Mouse (Mus musculus) megakaryocyte, adult 5-6 weeks (primary cell): ENCODE data around the gene Dglucy. TPM values are rescaled to one million over a fixed set of nuclear protein-coding genes. Genes with fewer than 3 reads are reported as not detected.
"Not testable (repeated sequence)": the region's sequence is repeated elsewhere in the genome, so short reads cannot be mapped to it uniquely, and the experiment has no call there.

ENCODE experiments used
- ATAC-seq: 2 replicates; pipeline ENCODE4 v1.8.0; 2016; ENCODE audit warnings: mild to moderate bottlenecking, inconsistent platforms; ENCODE audit not compliant: poor library complexity, severe bottlenecking
- total RNA-seq, 2 experiments: library from RNA; stranded (forward) in 1 of 2; stranded (reverse) in 1 of 2; fragments of 153-499, 151-499 nt in 1 of 2; fragments of 221-1000, 200-1000 nt in 1 of 2; gene quantifications; 2 replicates each; pipeline versions ENCODE4 v1.2.3 to v1.2.4; 2015 to 2017

The Dglucy gene
- total RNA-seq, 2 experiments from 2014 or later, result 25.9 to 33.3 TPM

DNA sequence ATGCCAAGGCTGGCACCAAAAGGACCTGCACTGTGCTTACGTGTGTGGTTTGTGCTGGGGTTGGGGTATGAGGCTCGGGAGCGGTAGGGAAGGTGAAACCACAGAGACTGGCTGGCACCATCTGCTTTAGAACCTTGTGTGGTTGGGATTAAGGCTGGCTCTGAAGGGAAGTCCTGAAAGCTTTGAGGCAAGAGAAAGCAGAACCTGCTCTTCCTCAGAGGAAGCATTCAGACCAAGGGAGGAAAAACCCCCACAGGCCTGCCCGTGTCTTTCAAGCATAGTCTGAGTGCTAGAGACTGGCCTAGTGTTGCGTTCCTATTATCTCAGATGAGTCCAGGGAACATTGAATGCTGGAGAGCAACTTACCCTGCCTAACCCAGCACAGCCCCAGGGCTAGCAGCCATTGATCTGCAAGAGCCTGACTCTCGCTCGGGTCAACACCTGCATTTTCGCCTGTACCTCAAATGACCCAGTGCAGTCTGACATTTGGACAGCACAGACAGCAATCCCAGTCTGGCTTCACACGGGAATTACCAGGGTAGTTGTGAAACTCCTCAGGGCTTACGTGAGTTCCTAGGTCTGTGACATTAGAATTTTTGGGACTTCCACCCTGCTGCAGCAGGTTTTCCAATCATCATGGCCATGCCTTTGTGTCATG is 452 bp upstream of the Dglucy start:
- peak; percentile 47 for ATAC-seq

DNA sequence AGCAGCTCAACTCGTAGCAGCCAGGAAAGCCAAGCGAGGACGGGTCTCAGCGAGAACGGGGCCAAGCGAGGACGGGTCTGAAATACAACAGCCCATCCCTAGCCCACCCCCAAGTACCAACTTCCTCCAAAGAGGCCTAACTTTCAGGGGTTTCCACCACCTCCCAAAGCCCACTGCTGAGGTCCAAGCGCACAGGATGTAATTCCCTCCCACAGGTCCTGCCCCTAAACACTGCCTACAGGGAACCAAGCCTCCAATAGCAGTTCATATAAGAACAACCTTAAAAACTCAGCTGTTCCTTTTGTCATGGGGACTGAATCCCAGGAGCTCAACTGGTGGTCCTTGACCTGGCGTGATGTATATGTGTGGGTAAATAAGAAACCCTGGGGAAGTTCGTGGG is 1.6 kb downstream of the Dglucy start:
- ATAC-seq, result no peak

DNA sequence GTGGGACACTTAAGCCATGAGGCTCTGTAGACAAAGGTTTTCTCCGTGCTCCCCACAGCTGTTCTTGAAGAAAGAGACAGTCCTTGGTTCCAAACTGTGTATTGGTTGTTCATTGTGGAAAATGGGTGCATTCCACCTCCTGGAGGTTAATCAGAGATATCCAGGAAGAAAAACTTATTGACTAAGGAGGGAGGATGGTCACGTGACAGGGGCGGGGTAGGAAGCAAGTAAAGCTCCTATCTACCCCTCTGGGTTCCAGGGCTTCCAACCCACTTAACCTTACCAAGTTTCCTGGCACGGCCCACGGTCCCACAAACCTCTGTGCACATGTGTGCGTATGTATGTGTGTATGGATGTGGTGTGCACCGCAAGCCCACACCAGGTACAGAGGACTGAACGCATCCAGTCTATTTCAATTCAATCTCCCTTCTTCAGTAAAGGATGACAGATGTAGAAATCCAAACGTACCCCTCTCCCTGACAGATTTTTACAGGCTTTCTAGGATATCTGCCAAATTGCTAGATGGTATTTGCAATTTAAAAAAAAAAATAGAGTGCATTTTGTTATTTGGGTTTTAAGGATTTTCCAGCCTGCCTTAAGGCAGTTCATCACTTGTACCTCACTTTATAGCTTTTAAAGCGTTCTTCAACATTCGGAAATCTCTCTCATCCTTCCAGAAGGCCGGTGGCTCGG is 2.7 kb downstream of the Dglucy start:
- no peak for ATAC-seq

GRCm38 (mm10) chr12:100784152-100784551 is 5.3 kb downstream of the Dglucy start:
- ATAC-seq, result no peak

GRCm38 (mm10) chr12:100785344-100785743 is 6.5 kb downstream of the Dglucy start:
- ATAC-seq, result peak; percentile 65

GRCm38 (mm10) chr12:100789981-100790550 is 11.2 kb downstream of the Dglucy start:
- peak; percentile 31 for ATAC-seq

GRCm38 (mm10) chr12:100791425-100791824 is 12.6 kb downstream of the Dglucy start:
- ATAC-seq, result peak; percentile 91

DNA sequence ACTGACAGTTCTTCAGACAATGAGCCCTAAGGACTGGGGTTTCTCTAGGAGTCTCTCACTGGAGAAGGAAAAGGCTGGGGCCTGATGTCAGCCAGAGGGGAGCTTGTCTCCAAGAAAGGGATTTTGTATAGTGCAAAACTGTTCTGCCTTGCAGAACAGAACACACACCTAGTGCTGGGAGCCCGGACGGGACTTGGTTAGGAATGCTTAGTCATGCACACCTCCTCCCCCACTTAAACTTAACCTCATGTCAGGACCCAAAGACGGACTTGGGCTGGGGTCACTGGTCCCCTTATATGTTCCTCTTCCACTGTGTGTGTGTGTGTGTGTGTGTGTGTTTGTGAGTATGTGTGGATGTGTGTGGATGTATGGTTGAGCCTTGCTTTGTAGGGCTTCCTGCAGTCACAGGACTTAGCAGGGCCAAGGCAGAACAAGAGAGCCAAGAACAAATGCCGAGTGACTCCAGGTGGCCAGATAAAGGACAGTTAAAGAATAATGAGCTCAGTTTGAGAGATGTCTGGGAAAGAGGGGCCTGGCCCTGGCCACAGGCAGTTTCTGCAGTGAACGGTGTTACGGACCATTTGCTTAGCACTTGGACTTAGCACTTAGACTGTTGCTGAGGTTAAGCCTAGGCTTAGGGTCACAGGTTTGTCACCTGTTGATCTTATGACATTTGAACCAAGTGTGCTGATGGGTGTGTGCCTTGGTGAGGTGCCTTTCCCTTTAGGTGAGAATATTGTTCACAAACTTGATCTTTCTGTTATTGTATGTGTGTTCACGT is 15.8 kb downstream of the Dglucy start:
- no peak for ATAC-seq

GRCm38 (mm10) chr12:100795390-100796036 is 16.7 kb downstream of the Dglucy start:
- no peak for ATAC-seq

GRCm38 (mm10) chr12:100803391-100803790 is 24.5 kb downstream of the Dglucy start:
- ATAC-seq, result not testable (repeated sequence)

- peak; percentile 12; the same call in 1 of the 2 replicates for ATAC-seq
Measured at GRCm38 (mm10) chr12:100807280-100807679, 28.4 kb downstream of the Dglucy start.

- no peak for ATAC-seq
Measured at GRCm38 (mm10) chr12:100808609-100809280, 29.9 kb downstream of the Dglucy start.

DNA sequence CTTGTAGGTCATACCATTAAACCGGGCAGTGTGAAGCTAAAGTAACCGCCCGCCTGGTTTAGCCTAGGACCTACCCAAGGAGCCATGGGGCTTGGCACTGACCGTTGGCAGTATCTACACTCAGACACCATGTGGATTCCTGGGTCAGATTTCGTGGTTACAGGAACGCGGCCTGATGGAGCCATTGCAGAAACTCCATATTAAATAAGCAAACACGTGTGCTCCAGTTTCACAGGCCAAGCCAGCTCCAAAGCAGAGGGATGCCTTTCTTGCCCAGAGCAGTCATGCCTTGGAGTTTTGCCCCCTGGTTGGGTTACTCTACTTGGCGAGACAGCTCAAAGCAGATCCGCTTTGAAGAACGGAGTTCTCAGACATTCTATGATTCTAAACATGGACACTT is 31.7 kb downstream of the Dglucy start:
- no peak for ATAC-seq

DNA sequence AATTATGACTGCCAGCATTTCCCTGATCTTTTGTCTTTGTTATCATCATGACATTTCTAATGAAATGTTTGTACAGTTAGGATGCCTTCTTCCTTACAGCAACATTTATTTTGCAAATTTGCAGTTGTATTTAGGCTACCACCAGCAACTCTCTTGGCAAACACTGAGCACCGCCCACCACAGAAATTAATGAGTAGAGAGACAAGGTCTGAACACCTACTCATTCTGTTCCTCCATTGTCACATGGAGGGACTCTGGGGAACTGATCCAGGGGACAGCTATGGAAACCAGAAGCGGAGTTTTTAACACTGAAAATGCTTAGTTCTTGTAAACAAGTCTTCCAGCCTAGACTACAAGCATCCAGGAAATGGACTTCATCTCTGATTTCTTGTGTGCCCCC is 35.0 kb downstream of the Dglucy start:
- no peak for ATAC-seq

- no peak for ATAC-seq
Measured at GRCm38 (mm10) chr12:100814671-100815070, 35.8 kb downstream of the Dglucy start.

DNA sequence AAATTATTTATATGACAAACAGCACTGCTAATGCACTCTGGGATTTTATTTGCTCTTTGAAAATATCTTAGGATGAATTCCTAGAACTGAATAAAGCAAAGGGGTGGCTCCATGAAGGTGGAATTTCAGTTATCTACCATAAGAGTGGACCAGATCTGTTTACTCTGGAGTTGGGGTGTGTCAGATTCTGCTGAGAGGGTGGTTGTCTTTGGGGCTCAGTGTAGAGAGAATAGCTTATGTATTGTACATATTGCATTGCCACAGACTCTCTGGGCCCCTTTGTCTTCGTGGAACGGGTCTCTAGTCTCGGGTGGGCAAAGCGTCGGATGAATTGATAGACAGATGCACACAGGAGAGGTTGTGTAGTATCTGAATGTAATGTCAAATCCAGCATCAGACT is 38.0 kb downstream of the Dglucy start:
- ATAC-seq, result no peak

GRCm38 (mm10) chr12:100819965-100820364 is 41.1 kb downstream of the Dglucy start:
- peak; percentile 51 for ATAC-seq

DNA sequence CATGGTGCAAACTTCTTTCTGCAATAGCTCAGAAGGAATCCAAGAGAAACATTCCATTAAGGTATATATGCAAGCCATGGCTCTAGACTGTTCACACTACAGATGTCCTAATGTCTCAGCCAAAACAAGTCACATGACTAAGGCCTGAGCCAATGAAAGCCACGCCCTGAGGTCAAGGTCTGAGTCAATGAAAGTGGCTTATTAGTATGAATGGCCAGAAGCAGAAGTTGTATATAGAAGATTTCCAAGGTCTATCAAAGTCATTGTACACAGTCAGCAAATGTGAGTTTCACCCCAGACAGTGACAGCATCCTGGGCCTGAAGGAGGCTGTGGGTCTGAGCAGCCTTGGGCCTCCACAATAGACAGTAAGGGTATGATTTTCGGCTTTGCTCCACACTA is 52.2 kb downstream of the Dglucy start:
- ATAC-seq, result peak; percentile 71

- ATAC-seq, result no peak
Measured at GRCm38 (mm10) chr12:100831629-100832325, 52.9 kb downstream of the Dglucy start.

- ATAC-seq, result peak; percentile 90
Measured at GRCm38 (mm10) chr12:100837208-100837607, 58.4 kb downstream of the Dglucy start.
